Mouse (Mus musculus): Measurements from ENCODE around the gene Ubr1. TPM values are rescaled to one million over a fixed set of nuclear protein-coding genes. Genes with fewer than 3 reads are reported as not detected.
"Not testable (repeated sequence)": the region's sequence is repeated elsewhere in the genome, so short reads cannot be mapped to it uniquely, and the experiment has no call there.

Ubr1 gene
- polyA plus RNA-seq, 1 experiment from 2014 or later = 17.9 TPM

DNA sequence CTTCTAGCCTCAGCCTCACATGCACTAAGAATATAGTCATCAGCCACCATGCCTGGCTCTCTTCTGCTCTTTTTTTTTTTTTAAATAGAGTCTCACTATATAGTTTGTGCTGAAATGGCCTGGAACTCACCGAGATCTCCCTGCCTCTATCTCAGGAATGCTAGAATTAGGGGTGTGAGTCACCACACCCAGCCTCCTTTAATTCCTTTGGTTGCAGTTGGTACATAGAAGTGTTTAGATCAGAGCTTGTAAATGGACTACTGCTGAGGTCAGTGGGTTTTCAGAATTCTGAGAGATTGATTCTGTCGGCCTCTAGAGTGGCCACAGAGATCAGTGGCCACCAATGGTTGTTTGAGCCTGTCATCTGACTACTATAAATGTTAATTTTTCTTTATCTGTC is 10.3 kb upstream of the Ubr1 start:
- H3K4me3 ChIP-seq (ENCODE audit: low read depth, low read length) = no peak overlapping the region
- no peaks in the 10 kb centered on the region for H3K27me3 ChIP-seq (ENCODE audit: control insufficient read depth, insufficient read depth, low read length)
- H3K4me1 ChIP-seq (ENCODE audit: control insufficient read depth, insufficient read depth, low read length) = no peaks in the 10 kb centered on the region
- WGBS = 73% methylated on average over 2 of the region's 2 CpGs
- no peak overlapping the region for H3K4me2 ChIP-seq (ENCODE audit: low read depth, low read length)
- no peaks in the 10 kb centered on the region for H3K9me3 ChIP-seq (replicated peaks; ENCODE audit: control insufficient read depth, low read length)
- H3K9ac ChIP-seq (replicated peaks; ENCODE audit: low read length) = no peak overlapping the region
- no peaks in the 10 kb centered on the region for H3K36me3 ChIP-seq (replicated peaks; ENCODE audit: control insufficient read depth, insufficient read depth, low read depth, low read length)
- no peak for ATAC-seq (replicated peaks; ENCODE audit: insufficient number of reproducible peaks, low FRiP score, low TSS enrichment, low read depth)
- H3K27ac ChIP-seq (replicated peaks; ENCODE audit: low read depth, low read length) = no peak overlapping the region
- DNase-seq (ENCODE audit: low spot score) = no peak

DNA sequence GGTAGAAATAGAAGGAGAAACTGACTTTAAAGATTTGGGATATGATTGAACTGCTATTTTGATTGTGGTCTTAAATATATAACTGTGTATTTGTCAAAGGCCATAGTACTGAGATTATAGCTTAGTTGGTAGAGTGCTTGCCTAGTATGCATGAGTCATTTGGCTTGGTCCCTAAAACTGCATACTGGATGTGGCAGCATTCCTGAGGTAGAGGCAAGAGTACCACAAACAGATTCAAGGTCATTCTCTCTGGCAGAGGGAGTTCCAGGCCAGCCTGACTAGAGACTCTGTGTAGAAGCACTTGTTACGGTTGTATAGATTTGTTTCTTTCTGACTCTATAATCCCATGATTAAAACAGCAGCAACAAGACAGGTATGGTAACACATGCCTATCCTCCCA is 9.3 kb upstream of the Ubr1 start:
- no peak overlapping the region for H3K9ac ChIP-seq (replicated peaks; ENCODE audit: low read length)
- no peaks in the 10 kb centered on the region for H3K27me3 ChIP-seq (ENCODE audit: control insufficient read depth, insufficient read depth, low read length)
- H3K4me2 ChIP-seq (ENCODE audit: low read depth, low read length) = no peak overlapping the region
- no peak overlapping the region for H3K27ac ChIP-seq (replicated peaks; ENCODE audit: low read depth, low read length)
- H3K36me3 ChIP-seq (replicated peaks; ENCODE audit: control insufficient read depth, insufficient read depth, low read depth, low read length) = no peaks in the 10 kb centered on the region
- ATAC-seq (replicated peaks; ENCODE audit: insufficient number of reproducible peaks, low FRiP score, low TSS enrichment, low read depth) (no peak), DNase-seq (ENCODE audit: low spot score) (no peak)
- H3K9me3 ChIP-seq (replicated peaks; ENCODE audit: control insufficient read depth, low read length) = no peaks in the 10 kb centered on the region
- 76% methylated on average over 1 of the region's 1 CpGs for WGBS
- H3K4me1 ChIP-seq (ENCODE audit: control insufficient read depth, insufficient read depth, low read length) = no peaks in the 10 kb centered on the region
- H3K4me3 ChIP-seq (ENCODE audit: low read depth, low read length) = no peak overlapping the region

DNA sequence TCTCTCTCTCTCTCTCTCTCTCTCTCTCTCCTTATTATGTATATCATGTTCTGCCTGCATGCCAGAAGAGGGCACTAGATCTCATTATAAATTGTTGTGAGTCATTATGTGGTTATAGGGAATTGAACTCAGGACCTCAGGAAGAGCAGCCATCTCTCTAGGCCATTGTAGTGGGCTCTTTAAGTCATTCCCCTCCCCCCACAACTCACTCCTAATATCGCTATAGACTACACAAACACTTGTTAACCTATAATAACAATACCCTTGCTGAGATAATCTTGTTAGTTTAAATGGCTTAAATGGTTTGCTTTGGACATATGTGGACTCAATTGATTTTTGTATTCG is 8.2 kb upstream of the Ubr1 start:
- 58% methylated on average over 2 of the region's 2 CpGs for WGBS
- Histone ChIP-seq H3K4me3 (ENCODE audit: low read depth, low read length) (no peak overlapping the region), H3K9me3 (replicated peaks; ENCODE audit: control insufficient read depth, low read length) (no peaks in the 10 kb centered on the region)

DNA sequence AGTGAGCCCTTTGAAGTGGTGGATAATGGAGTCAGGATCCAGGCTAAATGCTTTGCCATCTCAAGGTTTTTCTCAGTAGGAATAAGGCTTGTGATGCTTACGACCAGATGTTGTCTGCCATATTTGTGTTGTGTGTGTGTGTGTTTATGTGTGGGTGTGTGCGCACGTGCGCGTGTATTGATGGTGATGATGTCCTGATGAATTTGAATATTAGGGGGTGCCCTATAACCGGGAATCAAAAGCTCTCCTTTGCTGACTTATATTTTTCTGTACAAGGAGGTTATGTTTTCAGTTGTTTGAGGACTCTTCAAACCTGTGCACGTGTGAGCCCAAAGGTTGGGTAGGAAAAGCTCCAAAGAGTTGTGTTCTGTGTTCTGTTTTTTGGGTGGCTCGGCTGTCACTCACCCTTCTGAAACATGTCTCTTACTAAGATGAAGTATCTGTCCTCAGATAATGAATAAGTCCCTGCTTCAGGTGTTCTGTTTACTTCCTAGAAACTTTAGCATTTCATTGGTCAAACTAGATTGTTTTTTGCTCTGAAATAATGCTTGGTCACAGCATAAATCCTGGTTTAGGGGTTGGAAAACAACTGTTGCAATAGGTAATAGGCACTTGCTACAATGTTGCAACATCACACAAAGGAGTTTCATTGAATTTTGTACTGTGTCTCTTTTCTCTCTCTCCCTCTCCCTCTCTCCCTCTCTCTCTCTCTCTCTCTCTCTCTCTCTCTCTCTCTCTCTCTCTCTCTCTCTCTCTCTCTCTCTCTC is 7.6 kb upstream of the Ubr1 start:
- no peak for DNase-seq (ENCODE audit: low spot score)
- peak overlapping the region; percentile 54; the same call in 1 of the 2 replicates for H3K4me3 ChIP-seq (ENCODE audit: low read depth, low read length)
- H3K9ac ChIP-seq (replicated peaks; ENCODE audit: low read length) = no peak overlapping the region
- H3K4me1 ChIP-seq (ENCODE audit: control insufficient read depth, insufficient read depth, low read length) = no peaks in the 10 kb centered on the region
- H3K27me3 ChIP-seq (ENCODE audit: control insufficient read depth, insufficient read depth, low read length) = no peaks in the 10 kb centered on the region
- peak overlapping the region; percentile 97 for H3K4me2 ChIP-seq (ENCODE audit: low read depth, low read length)
- ATAC-seq (replicated peaks; ENCODE audit: insufficient number of reproducible peaks, low FRiP score, low TSS enrichment, low read depth) = no peak
- 77% methylated on average over 8 of the region's 8 CpGs for WGBS
- H3K27ac ChIP-seq (replicated peaks; ENCODE audit: low read depth, low read length) = no peak overlapping the region
- H3K36me3 ChIP-seq (replicated peaks; ENCODE audit: control insufficient read depth, insufficient read depth, low read depth, low read length) = no peaks in the 10 kb centered on the region
- no peaks in the 10 kb centered on the region for H3K9me3 ChIP-seq (replicated peaks; ENCODE audit: control insufficient read depth, low read length)

More for the DNA sequence above, 8.2 kb upstream of the Ubr1 start:
- Histone ChIP-seq H3K4me2 (ENCODE audit: low read depth, low read length) (no peak overlapping the region), H3K9ac (replicated peaks; ENCODE audit: low read length) (no peak overlapping the region), H3K27ac (replicated peaks; ENCODE audit: low read depth, low read length) (no peak overlapping the region), H3K27me3 (ENCODE audit: control insufficient read depth, insufficient read depth, low read length) (no peaks in the 10 kb centered on the region), H3K4me1 (ENCODE audit: control insufficient read depth, insufficient read depth, low read length) (no peaks in the 10 kb centered on the region), H3K36me3 (replicated peaks; ENCODE audit: control insufficient read depth, insufficient read depth, low read depth, low read length) (no peaks in the 10 kb centered on the region)
- ATAC-seq (replicated peaks; ENCODE audit: insufficient number of reproducible peaks, low FRiP score, low TSS enrichment, low read depth) (no peak), DNase-seq (ENCODE audit: low spot score) (no peak)

DNA sequence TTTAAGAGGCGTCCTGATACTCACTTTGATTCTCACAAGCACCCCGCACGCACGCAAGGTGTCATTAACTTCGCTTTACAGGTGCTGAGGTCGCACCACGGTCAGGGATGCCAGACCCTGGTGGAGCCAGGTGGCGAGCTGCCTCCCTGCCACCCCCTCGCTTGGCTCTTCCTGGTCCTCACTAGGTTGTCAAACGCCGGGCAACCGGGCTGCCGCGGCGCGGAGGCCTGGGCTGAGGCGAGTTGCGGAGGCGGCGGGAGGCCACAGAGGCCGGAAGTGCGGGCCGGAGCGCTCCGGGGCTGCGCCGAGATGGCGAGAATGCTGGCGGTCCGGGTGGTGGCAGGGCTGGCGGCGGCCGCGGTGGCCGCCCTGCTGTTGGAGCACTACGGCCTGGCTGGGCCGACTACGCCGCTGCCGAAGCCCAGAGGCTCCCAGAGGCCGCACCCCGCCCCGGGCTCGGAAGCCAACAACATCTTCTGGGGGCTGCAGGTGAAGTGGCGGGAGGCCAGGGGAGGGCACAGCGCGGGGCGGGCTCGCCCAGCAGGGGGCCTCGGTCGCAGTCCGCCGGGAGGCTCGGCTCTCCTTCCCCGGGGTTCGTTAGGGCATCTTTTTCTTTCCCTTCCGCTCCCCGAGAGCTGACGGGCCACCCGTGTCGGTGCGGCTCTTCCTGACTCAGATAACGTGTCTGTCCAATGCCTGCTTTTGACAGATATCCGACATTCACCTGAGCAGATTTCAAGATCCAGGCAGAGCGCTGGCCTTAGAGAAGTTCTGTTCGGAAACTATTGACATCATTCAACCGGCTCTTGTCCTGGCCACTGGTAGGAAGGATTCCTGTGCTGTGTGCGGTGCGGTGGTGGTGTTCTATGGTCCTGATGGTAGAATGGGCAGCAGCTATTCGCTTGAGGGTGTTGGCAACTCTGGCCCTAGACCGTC is 6.7 kb upstream of the Ubr1 start, which contains the start of gene Tmem62:
Gene Tmem62, plus strand, starts transcription at position 28 of the 936 bp plus-strand sequence.
- peak; percentile 67; the same call in 1 of the 2 replicates for ATAC-seq (replicated peaks; ENCODE audit: insufficient number of reproducible peaks, low FRiP score, low TSS enrichment, low read depth)

DNA sequence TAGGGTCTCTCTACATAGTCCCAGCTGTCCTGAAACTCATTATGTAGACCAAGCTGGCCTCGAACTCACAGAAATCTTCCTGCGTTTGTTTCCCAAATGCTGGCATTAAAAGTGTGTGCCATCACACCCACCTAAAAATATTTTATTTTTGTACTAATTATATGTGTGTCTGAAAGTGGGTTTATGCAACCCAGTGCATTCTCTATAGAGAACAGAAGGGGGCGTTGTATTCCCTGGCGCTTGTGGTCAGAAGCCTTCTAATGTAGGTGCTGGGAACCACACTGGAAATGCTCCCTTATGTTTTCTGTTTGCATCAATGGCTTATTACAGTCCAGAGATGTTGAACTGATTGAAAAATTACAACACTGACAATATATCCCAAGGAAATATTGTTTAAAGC is 5.8 kb upstream of the Ubr1 start:
- no peak overlapping the region for H3K9ac ChIP-seq (replicated peaks; ENCODE audit: low read length)
- WGBS = 45% methylated on average over 4 of the region's 4 CpGs
- H3K9me3 ChIP-seq (replicated peaks; ENCODE audit: control insufficient read depth, low read length) = no peaks in the 10 kb centered on the region
- ATAC-seq (replicated peaks; ENCODE audit: insufficient number of reproducible peaks, low FRiP score, low TSS enrichment, low read depth) = no peak
- H3K27me3 ChIP-seq (ENCODE audit: control insufficient read depth, insufficient read depth, low read length) = no peaks in the 10 kb centered on the region
- H3K4me1 ChIP-seq (ENCODE audit: control insufficient read depth, insufficient read depth, low read length) = no peaks in the 10 kb centered on the region
- H3K27ac ChIP-seq (replicated peaks; ENCODE audit: low read depth, low read length) = no peak overlapping the region
- no peak overlapping the region for H3K4me3 ChIP-seq (ENCODE audit: low read depth, low read length)
- DNase-seq (ENCODE audit: low spot score) = no peak
- H3K4me2 ChIP-seq (ENCODE audit: low read depth, low read length) = no peak overlapping the region
- H3K36me3 ChIP-seq (replicated peaks; ENCODE audit: control insufficient read depth, insufficient read depth, low read depth, low read length) = no peaks in the 10 kb centered on the region

More for the DNA sequence above, 6.7 kb upstream of the Ubr1 start, which contains the start of gene Tmem62:
- H3K9me3 ChIP-seq (replicated peaks; ENCODE audit: control insufficient read depth, low read length) = no peaks in the 10 kb centered on the region
- H3K4me1 ChIP-seq (ENCODE audit: control insufficient read depth, insufficient read depth, low read length) = no peaks in the 10 kb centered on the region
- under 1% methylated on average over 70 of the region's 71 CpGs for WGBS
- DNase-seq (ENCODE audit: low spot score) = peak; percentile 51
- H3K27ac ChIP-seq (replicated peaks; ENCODE audit: low read depth, low read length) = peak within 1 kb of the TSS; percentile 16; the same call in 1 of the 2 replicates
- H3K36me3 ChIP-seq (replicated peaks; ENCODE audit: control insufficient read depth, insufficient read depth, low read depth, low read length) = no peaks in the 10 kb centered on the region
- peak within 1 kb of the TSS; percentile 54 for H3K4me3 ChIP-seq (ENCODE audit: low read depth, low read length)
- H3K9ac ChIP-seq (replicated peaks; ENCODE audit: low read length) = peak within 1 kb of the TSS; percentile 83
- peak within 1 kb of the TSS; percentile 97 for H3K4me2 ChIP-seq (ENCODE audit: low read depth, low read length)
- no peaks in the 10 kb centered on the region for H3K27me3 ChIP-seq (ENCODE audit: control insufficient read depth, insufficient read depth, low read length)

DNA sequence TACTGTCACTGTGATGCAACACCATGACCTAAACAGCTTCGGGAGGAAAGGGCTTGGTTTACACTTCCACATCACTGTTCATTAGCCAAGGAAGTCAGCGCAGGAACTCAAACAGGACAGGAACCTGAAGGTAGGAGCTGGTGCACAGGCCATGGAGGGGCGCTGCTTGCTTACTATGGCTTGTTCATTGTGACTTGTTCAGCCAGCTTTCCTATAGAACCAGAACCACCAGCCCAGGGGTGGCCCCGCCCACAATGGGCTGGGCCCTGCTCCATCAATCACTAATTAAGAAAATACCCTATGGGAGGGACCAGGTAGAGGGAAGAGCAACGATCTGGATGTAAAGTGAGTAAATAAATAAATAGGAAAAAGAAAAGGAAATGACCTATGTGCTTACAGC is 2.4 kb upstream of the Ubr1 start:
- H3K4me2 ChIP-seq (ENCODE audit: low read depth, low read length) = no peak overlapping the region; the same call in 1 of the 2 replicates
- H3K27me3 ChIP-seq (ENCODE audit: control insufficient read depth, insufficient read depth, low read length) = no peaks in the 10 kb centered on the region
- no peaks in the 10 kb centered on the region for H3K9me3 ChIP-seq (replicated peaks; ENCODE audit: control insufficient read depth, low read length)
- no peak for ATAC-seq (replicated peaks; ENCODE audit: insufficient number of reproducible peaks, low FRiP score, low TSS enrichment, low read depth)
- DNase-seq (ENCODE audit: low spot score) = no peak
- no peak overlapping the region for H3K9ac ChIP-seq (replicated peaks; ENCODE audit: low read length)
- WGBS = 19% methylated on average over 5 of the region's 5 CpGs
- peaks cover 3% of the 10 kb centered on the region; the same call in 1 of the 2 replicates for H3K4me1 ChIP-seq (ENCODE audit: control insufficient read depth, insufficient read depth, low read length)
- H3K36me3 ChIP-seq (replicated peaks; ENCODE audit: control insufficient read depth, insufficient read depth, low read depth, low read length) = no peaks in the 10 kb centered on the region
- H3K4me3 ChIP-seq (ENCODE audit: low read depth, low read length) = no peak overlapping the region
- no peak overlapping the region for H3K27ac ChIP-seq (replicated peaks; ENCODE audit: low read depth, low read length)

DNA sequence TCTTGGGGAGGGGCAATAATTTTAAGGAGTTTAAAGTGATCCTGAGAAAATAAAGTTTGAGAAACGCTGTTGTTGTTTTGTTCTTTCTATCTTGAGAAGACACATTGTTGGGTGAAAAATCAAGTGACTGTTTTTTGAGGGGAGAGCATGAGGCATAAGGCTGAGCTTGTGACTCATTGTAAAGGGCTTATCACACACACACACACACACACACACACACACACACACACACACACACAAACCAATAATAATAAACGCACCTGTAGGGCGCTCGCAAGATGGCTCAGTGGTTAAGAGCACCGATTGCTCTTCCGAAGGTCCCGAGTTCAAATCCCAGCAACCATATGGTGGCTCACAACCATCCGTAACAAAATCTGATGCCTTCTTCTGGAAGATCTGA is 1.7 kb upstream of the Ubr1 start:
- H3K4me2 ChIP-seq (ENCODE audit: low read depth, low read length); H3K4me3 ChIP-seq (ENCODE audit: low read depth, low read length); ATAC-seq (replicated peaks; ENCODE audit: insufficient number of reproducible peaks, low FRiP score, low TSS enrichment, low read depth); H3K9me3 ChIP-seq (replicated peaks; ENCODE audit: control insufficient read depth, low read length); H3K4me1 ChIP-seq (ENCODE audit: control insufficient read depth, insufficient read depth, low read length); H3K36me3 ChIP-seq (replicated peaks; ENCODE audit: control insufficient read depth, insufficient read depth, low read depth, low read length); H3K9ac ChIP-seq (replicated peaks; ENCODE audit: low read length); H3K27ac ChIP-seq (replicated peaks; ENCODE audit: low read depth, low read length); H3K27me3 ChIP-seq (ENCODE audit: control insufficient read depth, insufficient read depth, low read length); DNase-seq (ENCODE audit: low spot score): not testable (repeated sequence)
- WGBS = 96% methylated on average over 8 of the region's 8 CpGs
